Mouse (Mus musculus): ENCODE data around the gene Epp13.
"Not testable (repeated sequence)": the region's sequence is repeated elsewhere in the genome, so short reads cannot be mapped to it uniquely, and the experiment has no call there.

Gene Epp13

GRCm38 (mm10) chr7:6252410-6252809 lies at the start of gene Epp13:
Gene Epp13 (plus strand): TSS chr7:6252710.
- DNase-seq (ENCODE audit: low spot score in 2 of 2): no peak

DNA sequence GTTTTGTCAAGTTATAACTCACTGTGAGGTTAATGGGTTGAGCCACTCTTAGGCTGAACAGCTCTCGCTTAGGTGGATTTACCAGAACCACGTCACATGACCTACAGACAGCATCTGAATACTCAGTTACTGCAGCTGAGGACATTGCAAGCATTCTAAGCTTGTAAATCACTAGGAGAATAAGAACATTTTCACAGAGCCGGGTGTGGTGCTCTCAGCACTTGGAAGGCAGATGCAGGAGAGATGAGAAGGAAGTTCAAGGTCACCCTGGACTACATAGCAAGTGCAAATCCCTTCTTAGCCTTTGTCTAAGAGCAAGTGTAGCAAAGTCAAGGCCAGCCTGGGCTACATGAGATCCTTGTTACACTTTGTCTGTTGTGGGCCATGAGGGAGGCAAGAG lies 48.3 kb upstream of the Epp13 start:
- DNase-seq (ENCODE audit: low spot score in 2 of 2): no peak

DNA sequence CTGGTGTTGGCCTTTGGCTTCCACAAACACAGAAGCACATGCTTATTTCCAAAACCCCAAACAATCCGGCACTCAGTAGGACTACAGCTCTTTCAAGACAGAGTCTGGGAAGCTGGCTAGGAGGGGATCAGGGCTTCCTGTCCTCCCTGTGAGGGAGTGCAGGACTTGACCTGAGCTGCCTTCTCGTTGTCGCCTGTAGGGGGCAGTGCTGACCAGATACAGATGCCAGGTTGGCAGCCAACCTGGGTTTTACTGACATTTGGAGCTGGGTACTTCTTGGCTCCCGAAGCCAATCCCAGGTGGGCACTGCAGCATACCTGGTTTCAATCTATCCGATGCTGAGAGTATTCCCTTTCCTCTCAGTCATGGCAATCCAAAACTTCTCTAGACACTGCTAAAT lies 39.4 kb upstream of the Epp13 start:
- no peak for DNase-seq (ENCODE audit: low spot score in 2 of 2)

DNA sequence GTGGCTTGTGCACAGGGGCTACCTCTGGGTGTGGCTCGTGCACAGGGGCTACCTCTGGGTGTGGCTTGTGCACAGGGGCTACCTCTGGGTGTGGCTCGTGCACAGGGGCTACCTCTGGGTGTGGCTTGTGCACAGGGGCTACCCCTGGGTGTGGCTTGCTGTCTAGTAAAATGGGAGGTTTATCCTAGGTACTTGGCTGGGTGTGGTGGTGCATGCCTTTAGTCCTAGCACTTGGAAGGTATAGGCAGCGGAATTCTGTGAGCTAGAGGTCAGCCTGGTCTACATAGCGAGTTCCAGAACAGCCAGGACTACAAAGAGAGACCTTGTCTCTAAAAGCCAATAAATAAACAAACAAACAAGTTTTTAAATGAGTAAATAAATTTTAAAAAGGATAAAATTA lies 37.8 kb upstream of the Epp13 start:
- DNase-seq (ENCODE audit: low spot score in 2 of 2): not testable (repeated sequence)

GRCm38 (mm10) chr7:6220147-6220546 lies 32.4 kb upstream of the Epp13 start:
- no peak for DNase-seq (ENCODE audit: low spot score in 2 of 2)

- no peak for DNase-seq (ENCODE audit: low spot score in 2 of 2)
Measured at GRCm38 (mm10) chr7:6221978-6222377, 30.5 kb upstream of the Epp13 start, which contains the start of gene Zscan5b. Gene Zscan5b (plus strand): TSS chr7:6222278.

DNA sequence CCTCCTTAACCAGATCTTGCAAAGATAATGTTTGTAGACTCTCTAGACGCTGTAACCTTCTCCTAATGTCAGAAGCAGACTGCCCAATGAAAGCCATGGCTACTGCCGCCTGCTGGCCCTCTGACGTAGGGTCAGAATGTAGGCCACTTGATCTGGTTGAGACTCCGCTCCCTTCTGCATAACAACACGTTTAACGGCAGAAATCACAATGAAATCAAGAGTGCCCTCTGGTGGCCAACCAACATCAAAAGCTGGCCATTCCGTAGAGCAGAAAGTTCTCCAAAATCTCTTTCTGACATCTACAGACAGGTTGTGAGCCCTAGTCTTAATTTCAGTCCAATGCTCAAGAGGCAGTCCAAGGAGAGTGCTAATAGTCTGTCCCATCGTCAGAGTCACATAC lies 24.0 kb upstream of the Epp13 start:
- not testable (repeated sequence) for DNase-seq (ENCODE audit: low spot score in 2 of 2)

DNA sequence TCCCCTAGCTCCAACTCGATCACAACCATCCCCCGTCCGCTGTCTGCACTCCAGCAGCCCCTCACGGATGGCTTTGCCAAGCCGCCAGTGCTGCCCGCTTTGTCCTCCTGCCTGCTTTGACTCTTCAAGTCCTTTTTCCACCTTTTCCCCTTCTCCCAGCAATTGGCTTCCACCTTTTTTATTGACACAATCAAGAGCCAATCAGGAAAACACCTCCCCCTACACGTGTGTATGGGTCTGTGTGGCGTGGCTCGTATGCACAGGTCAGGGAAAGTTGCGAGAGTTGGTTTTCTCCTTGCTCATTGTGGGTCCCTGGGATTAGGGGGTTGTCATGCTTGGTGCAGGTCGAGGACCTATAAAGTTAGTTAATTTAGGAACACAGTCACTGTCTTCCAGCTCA lies 12.7 kb upstream of the Epp13 start:
- DNase-seq (ENCODE audit: low spot score in 2 of 2): no peak

DNA sequence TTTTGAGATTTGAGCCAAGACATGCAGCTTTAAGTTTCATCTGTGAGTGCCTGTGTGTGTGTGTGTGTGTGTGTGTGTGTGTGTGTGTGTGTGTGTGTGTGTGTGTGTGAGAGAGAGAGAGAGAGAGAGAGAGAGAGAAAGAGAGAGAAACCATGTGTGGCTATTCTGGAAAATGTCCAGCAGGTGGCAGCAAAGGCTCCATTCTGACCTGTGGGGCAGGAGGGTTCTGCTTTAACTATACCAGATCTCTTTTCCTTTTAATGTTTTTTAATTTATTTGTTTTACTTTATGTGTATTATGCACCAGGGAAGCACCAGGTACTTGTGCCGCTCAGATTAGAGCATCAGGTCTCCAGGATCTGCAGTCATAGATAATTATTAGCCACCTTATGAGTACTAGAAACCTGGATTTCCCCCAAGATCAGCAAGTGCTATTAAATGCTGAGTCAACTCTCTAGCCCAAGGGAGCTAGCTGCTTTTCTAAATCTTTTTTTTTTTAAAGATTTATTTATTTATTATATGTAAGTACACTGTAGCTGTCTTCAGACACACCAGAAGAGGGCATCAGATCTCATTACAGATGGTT lies 11.6 kb upstream of the Epp13 start:
- DNase-seq (ENCODE audit: low spot score in 2 of 2): peak in 1 of 2 experiments; percentile 24

GRCm38 (mm10) chr7:6244361-6245292 lies 7.9 kb upstream of the Epp13 start:
- DNase-seq (ENCODE audit: low spot score in 2 of 2): no peak

- no peak for DNase-seq (ENCODE audit: low spot score in 2 of 2)
Measured at GRCm38 (mm10) chr7:6254451-6254850, 1.9 kb downstream of the Epp13 start.

DNA sequence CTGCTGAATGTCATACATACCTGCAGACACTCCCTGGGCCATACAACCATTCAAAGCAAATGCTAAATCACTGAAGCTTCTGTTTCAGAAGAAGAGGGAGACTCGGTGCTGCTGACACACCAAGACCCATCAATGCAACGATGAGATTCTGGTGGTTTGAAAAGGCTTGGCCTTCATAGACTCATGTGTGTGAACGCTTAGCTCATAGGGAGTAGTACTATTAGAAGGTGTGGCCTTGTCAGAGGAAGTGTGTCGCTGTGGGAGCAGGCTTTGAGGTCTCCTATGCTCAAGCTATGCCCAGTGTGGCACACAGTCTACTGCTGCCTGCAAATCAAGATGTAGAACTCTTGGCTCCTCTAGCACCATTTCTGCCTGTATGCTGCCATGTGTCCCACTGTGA lies 4.9 kb downstream of the Epp13 start:
- DNase-seq (ENCODE audit: low spot score in 2 of 2): no peak

DNA sequence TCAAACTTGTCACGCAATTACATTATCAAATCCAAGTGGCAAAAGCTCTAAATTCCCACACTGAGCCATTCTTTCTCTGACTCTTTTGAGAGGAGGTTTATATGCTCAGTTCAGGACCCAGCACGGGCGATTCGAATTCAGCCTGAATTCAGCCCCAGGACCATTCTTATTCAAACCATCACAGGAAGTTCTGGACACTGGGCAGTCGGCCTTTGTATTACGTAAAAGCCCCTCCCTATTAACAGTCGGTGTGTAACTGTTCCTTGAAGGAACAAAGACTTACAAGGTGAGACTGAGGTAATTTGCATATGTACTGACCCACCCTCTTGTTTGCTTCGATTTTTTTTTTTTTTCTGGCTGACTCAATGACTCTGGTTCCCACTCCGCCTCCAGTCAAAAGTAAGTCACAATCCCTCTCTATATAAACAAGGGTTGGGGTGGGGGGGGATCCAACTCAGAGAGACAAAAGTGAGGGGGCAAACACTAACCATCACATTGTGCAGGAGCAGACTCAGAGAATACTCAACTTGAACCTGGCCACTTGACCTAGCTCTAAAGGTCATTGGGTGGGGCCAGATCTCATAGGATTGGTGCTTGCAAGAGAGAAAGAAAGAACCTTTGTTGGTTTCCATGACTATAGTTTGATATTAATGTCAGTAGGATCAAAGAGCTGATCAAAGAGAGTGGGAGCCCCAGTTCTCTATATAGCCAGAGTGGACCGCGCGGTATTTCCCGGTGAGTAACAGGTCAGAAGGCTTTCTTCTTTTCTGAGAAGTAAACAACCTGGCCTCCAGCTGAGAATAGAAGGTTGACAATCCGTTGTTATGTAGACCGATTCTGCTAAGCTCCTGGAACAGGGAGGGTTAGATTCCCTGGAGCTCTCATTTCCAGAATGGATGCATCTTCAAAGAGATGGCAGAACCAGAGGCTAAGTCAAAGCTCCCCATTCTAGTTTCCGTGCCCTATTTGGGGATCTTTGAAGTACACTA lies 6.0 kb downstream of the Epp13 start:
- DNase-seq (ENCODE audit: low spot score in 2 of 2): no peak

DNA sequence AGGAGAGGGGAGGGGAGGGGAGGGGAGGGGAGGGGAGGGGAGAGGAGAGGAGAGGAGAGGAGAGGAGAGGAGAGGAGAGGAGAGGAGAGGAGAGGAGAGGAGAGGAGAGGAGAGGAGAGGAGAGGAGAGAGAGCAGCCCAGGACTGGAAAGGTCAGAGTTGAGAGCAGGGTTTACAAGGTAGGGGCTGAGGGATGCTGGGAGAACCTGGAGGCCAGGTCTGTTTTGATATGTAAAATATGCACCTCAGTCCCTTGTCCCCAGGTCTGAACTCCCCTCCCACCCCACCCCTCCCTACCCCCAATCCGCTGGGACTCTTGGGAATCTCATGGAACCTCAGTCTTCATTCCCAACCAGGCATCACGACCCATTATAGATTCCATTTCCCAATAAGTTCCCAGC lies 7.5 kb downstream of the Epp13 start:
- not testable (repeated sequence) for DNase-seq (ENCODE audit: low spot score in 2 of 2)

DNA sequence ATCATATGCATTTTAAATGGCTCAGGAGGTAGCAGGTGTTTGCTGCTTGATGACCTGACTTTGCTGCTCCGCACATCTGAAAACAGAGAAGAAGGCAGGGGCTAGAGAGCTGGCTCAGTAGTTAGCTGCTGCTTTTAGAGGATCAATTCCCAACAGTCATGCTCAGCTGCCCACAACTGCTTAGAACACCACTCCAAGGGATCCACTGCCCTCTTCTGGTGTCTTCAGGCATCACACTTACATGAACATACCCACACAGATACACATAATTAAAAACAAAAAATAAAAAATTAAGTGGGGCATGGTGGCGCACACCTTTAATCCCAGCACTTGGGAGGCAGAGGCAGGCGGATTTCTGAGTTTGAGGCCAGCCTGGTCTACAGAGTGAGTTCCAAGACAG lies 9.6 kb downstream of the Epp13 start:
- no peak for DNase-seq (ENCODE audit: low spot score in 2 of 2)

GRCm38 (mm10) chr7:6262984-6263383 lies 10.5 kb downstream of the Epp13 start:
- no peak for DNase-seq (ENCODE audit: low spot score in 2 of 2)

- DNase-seq (ENCODE audit: low spot score in 2 of 2): no peak
Measured at GRCm38 (mm10) chr7:6265695-6266094, 13.2 kb downstream of the Epp13 start.

DNA sequence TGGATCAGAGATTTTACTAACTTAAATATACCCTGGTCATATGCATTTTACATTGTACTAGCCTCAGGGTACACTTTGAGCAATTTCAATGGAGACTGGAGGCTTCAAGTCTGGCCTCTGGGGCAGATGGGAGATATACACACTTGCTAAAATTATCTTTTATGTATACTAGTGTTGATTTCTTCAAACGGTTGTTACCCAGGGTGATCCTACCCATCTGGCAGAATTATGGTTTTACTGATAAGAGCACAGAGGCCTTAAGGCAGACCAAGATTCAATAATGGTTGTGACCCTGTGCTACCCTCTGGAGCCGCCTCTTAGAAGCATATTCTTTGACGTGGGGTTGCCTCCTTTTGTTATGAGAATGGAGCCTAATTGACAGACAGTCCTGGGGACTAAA lies 25.4 kb downstream of the Epp13 start:
- no peak for DNase-seq (ENCODE audit: low spot score in 2 of 2)

- DNase-seq (ENCODE audit: low spot score in 2 of 2): peak; percentile 57 to 60
Measured at GRCm38 (mm10) chr7:6282749-6283148, 30.2 kb downstream of the Epp13 start.

GRCm38 (mm10) chr7:6283451-6284075 lies 31.1 kb downstream of the Epp13 start:
- DNase-seq (ENCODE audit: low spot score in 2 of 2): peak; percentile 69 to 76

GRCm38 (mm10) chr7:6284442-6285012 lies 32.0 kb downstream of the Epp13 start:
- DNase-seq (ENCODE audit: low spot score in 2 of 2): no peak

Data from urinary bladder, postnatal 36 days (tissue).